Mouse (Mus musculus): Measurements from ENCODE around the gene Mdm2.

- no peak for TF ChIP-seq POLR2A (IDR thresholded peaks at IDR 0.05; ENCODE audit: low read depth, low read length)
- TF ChIP-seq CTCF (IDR thresholded peaks at IDR 0.05; ENCODE audit: extremely low read depth, insufficient read length, insufficient replicate concordance, low read depth, low read length) = no peak
Observed at GRCm38 (mm10) chr10:117743917-117744316, 33.4 kb upstream of the Mdm2 start.
